Mouse (Mus musculus) limb, embryonic 14.5 days (tissue): ENCODE measurements around the gene Zcchc8. TPM values are rescaled to one million over a fixed set of nuclear protein-coding genes. Genes with fewer than 3 reads are reported as not detected.

Experiments used
- ATAC-seq: fragments of 200-750 bp; cut with Nextera tagmentation; 2 replicates; pipeline ENCODE4 v1.8.0; 2017; ENCODE audit warnings: low read depth, moderate number of reproducible peaks, moderate TSS enrichment; ENCODE audit not compliant: low FRiP score
- DNase-seq: peaks from one replicate; pipeline ENCODE4 v3.0.0-alpha.2; 2015; ENCODE audit warnings: low spot score
- H3K27ac ChIP-seq: fragments of 300-500 bp; sonication (generic); replicated peaks from 2 replicates; pipeline ENCODE4 v1.5.1; 2014; ENCODE audit warnings: low read depth, mild to moderate bottlenecking, low read length, moderate library complexity, mixed read lengths
- H3K27me3 ChIP-seq: fragments of 300-500 bp; sonication (generic); 2 replicates; pipeline ENCODE4 v1.6.1; 2014; ENCODE audit warnings: low read length, mixed read lengths; ENCODE audit not compliant: control insufficient read depth, insufficient read depth
- H3K36me3 ChIP-seq: fragments of 300-500 bp; sonication (generic); 2 replicates; pipeline ENCODE4 v1.6.1; 2014; ENCODE audit warnings: mild to moderate bottlenecking, low read length, moderate library complexity, mixed read lengths; ENCODE audit not compliant: control insufficient read depth, insufficient read depth
- H3K4me1 ChIP-seq: fragments of 300-500 bp; sonication (generic); 2 replicates; pipeline ENCODE4 v1.6.1; 2014; ENCODE audit warnings: antibody characterized with exemption, low read length, mixed read lengths; ENCODE audit not compliant: control insufficient read depth, insufficient read depth
- H3K4me2 ChIP-seq: fragments of 300-500 bp; sonication (generic); replicated peaks from 2 replicates; pipeline ENCODE4 v1.6.1; 2014; ENCODE audit warnings: low read depth, mild to moderate bottlenecking, low read length, moderate library complexity; ENCODE audit not compliant: severe bottlenecking
- H3K4me3 ChIP-seq: fragments of 300-500 bp; sonication (generic); replicated peaks from 2 replicates; pipeline ENCODE4 v1.5.1; 2014; ENCODE audit warnings: low read length
- H3K9ac ChIP-seq: fragments of 300-500 bp; sonication (generic); 2 replicates; pipeline ENCODE4 v1.6.1; 2014; ENCODE audit warnings: mild to moderate bottlenecking, low read depth, low read length, moderate library complexity; ENCODE audit not compliant: severe bottlenecking
- H3K9me3 ChIP-seq: fragments of 300-500 bp; sonication (generic); 2 replicates; pipeline ENCODE4 v1.6.1; 2016; ENCODE audit warnings: low read length; ENCODE audit not compliant: control insufficient read depth
- POLR2A ChIP-seq: fragments of 200-500 bp; IDR thresholded peaks from 2 replicates; pipeline ENCODE4 v1.8.0; 2012; ENCODE audit warnings: inconsistent platforms, mild to moderate bottlenecking, moderate library complexity, borderline replicate concordance; ENCODE audit not compliant: insufficient read depth, insufficient read length; ENCODE audit errors: extremely low read depth
- WGBS: fragments of 180-500 bp; shearing (Covaris S2); extraction: QIAGEN DNeasy Blood & Tissue Kit; methylation state at CpG from one replicate; pipeline ENCODE4 v1.1.7; 2014; 5-methylcytosine and 5-hydroxymethylcytosine counted together
- polyA plus RNA-seq, 2 experiments: library from polyadenylated mRNA; depleted of rRNA in 1 of 2; stranded (reverse) in 1 of 2; unstranded in 1 of 2; fragments of >200 nt; fragmentation: Nextera tagmentation in 1 of 2; extraction: Ambion mirVana in 1 of 2; gene quantifications; 2 replicates each; pipeline versions ENCODE4 v1.2.1 to v1.2.3; 2012 to 2014

Zcchc8 gene
- polyA plus RNA-seq, 2 experiments: 70.9 to 84.5 TPM

GRCm38 (mm10) chr5:123714622-123715021, 6.3 kb downstream of the Zcchc8 start:
- 88% methylated on average over 4 of the region's 4 CpGs for WGBS
- no peaks in the 10 kb centered on the region for H3K9me3 ChIP-seq
- H3K4me2 ChIP-seq: no peak overlapping the region
- no peak overlapping the region for H3K9ac ChIP-seq
- no peak for TF ChIP-seq POLR2A
- no peaks in the 10 kb centered on the region for H3K27me3 ChIP-seq
- peaks cover 20% of the 10 kb centered on the region for H3K4me1 ChIP-seq
- no peak for DNase-seq
- H3K27ac ChIP-seq: no peak overlapping the region
- no peak overlapping the region for H3K4me3 ChIP-seq
- peaks cover 76% of the 10 kb centered on the region for H3K36me3 ChIP-seq
- ATAC-seq: no peak

GRCm38 (mm10) chr5:123713782-123714181, 7.1 kb downstream of the Zcchc8 start:
- Histone ChIP-seq H3K4me1 (peaks cover 13% of the 10 kb centered on the region; the same call in 1 of the 2 replicates), H3K4me2 (no peak overlapping the region), H3K27ac (no peak overlapping the region), H3K27me3 (no peaks in the 10 kb centered on the region), H3K9ac (no peak overlapping the region), H3K4me3 (no peak overlapping the region), H3K9me3 (no peaks in the 10 kb centered on the region), H3K36me3 (peaks cover 85% of the 10 kb centered on the region)
- no peak for TF ChIP-seq POLR2A
- 94% methylated on average over 6 of the region's 6 CpGs for WGBS
- DNase-seq: no peak
- ATAC-seq: no peak

- Histone ChIP-seq H3K4me3 (no peak overlapping the region), H3K4me2 (no peak overlapping the region), H3K9me3 (no peaks in the 10 kb centered on the region), H3K27me3 (no peaks in the 10 kb centered on the region), H3K9ac (no peak overlapping the region), H3K36me3 (peaks cover 97% of the 10 kb centered on the region), H3K27ac (no peak overlapping the region), H3K4me1 (no peaks in the 10 kb centered on the region)
- TF ChIP-seq POLR2A: no peak
- DNase-seq (no peak), ATAC-seq (no peak)
- WGBS: 88% methylated on average over 4 of the region's 4 CpGs
These were observed 11.3 kb downstream of the Zcchc8 start for GRCm38 (mm10) chr5:123709571-123709970.

GRCm38 (mm10) chr5:123708598-123708997, 12.3 kb downstream of the Zcchc8 start:
- Histone ChIP-seq H3K9ac (no peak overlapping the region), H3K27ac (no peak overlapping the region), H3K9me3 (no peaks in the 10 kb centered on the region), H3K27me3 (no peaks in the 10 kb centered on the region), H3K4me1 (no peaks in the 10 kb centered on the region), H3K36me3 (peaks cover 97% of the 10 kb centered on the region), H3K4me3 (no peak overlapping the region), H3K4me2 (no peak overlapping the region)
- TF ChIP-seq POLR2A: no peak
- ATAC-seq: no peak
- WGBS: 88% methylated on average over 12 of the region's 12 CpGs
- no peak for DNase-seq

GRCm38 (mm10) chr5:123700625-123701024, 20.3 kb downstream of the Zcchc8 start:
- H3K4me2 ChIP-seq: no peak overlapping the region
- H3K36me3 ChIP-seq: peaks cover 71% of the 10 kb centered on the region
- ATAC-seq (no peak), DNase-seq (no peak)
- no peak overlapping the region for H3K4me3 ChIP-seq
- WGBS: 84% methylated on average over 11 of the region's 11 CpGs
- no peak overlapping the region for H3K9ac ChIP-seq
- H3K9me3 ChIP-seq: no peaks in the 10 kb centered on the region
- no peaks in the 10 kb centered on the region for H3K27me3 ChIP-seq
- no peaks in the 10 kb centered on the region for H3K4me1 ChIP-seq
- no peak overlapping the region for H3K27ac ChIP-seq
- TF ChIP-seq POLR2A: no peak

- H3K9me3 ChIP-seq: no peaks in the 10 kb centered on the region
- H3K36me3 ChIP-seq: peaks cover 57% of the 10 kb centered on the region
- no peak overlapping the region for H3K9ac ChIP-seq
- TF ChIP-seq POLR2A: no peak
- H3K4me1 ChIP-seq: no peaks in the 10 kb centered on the region
- DNase-seq: peak; percentile 66
- ATAC-seq: 0 out of 2 replicates have a peak, but pooled peaks have one; percentile 19
- no peak overlapping the region for H3K4me2 ChIP-seq
- WGBS: 25% methylated on average over 3 of the region's 3 CpGs
- no peak overlapping the region for H3K4me3 ChIP-seq
- no peak overlapping the region for H3K27ac ChIP-seq
- H3K27me3 ChIP-seq: no peaks in the 10 kb centered on the region
These were observed 21.7 kb downstream of the Zcchc8 start for GRCm38 (mm10) chr5:123699198-123699597.
